Mouse (Mus musculus) left cerebral cortex, adult 11 months (tissue): ENCODE measurements around the gene Pml.

Source experiments
- DNase-seq: peaks from one replicate; pipeline ENCODE4 v3.0.0; 2022; ENCODE audit warnings: low spot score

The Pml gene

GRCm38 (mm10) chr9:58201861-58202549 lies 47.6 kb downstream of the Pml start:
- DNase-seq = no peak

GRCm38 (mm10) chr9:58201091-58201842 lies 48.3 kb downstream of the Pml start:
- no peak for DNase-seq

- DNase-seq = no peak
These were observed 49.1 kb downstream of the Pml start for GRCm38 (mm10) chr9:58200270-58201090.

GRCm38 (mm10) chr9:58199381-58200269 lies 50.0 kb downstream of the Pml start:
- DNase-seq = no peak

- no peak for DNase-seq
These were observed 50.7 kb downstream of the Pml start for GRCm38 (mm10) chr9:58198801-58199371.

- DNase-seq = no peak
These were observed 51.5 kb downstream of the Pml start for GRCm38 (mm10) chr9:58197781-58198701.

- no peak for DNase-seq
These were observed 52.7 kb downstream of the Pml start for GRCm38 (mm10) chr9:58196610-58197567.

- no peak for DNase-seq
These were observed 53.4 kb downstream of the Pml start for GRCm38 (mm10) chr9:58196141-58196540.

DNA sequence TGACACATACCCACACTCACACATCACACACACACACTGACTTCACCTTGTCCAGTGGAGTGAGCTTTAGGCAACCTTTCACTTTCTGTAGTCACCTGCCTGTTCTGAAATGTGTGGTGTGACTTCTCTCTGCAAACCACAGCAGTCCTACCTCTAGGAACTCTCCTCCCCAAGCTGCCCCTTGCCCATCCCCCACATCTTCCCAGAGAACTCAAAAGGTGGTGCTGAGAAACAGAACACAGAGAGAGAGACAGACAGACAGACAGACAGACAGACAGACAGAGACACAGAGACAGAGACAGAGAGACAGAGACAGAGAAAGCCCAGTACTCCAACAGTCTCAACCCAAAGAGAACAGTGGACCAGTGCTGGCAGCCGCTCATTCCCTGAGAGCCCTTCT lies 53.9 kb downstream of the Pml start:
- no peak for DNase-seq

DNA sequence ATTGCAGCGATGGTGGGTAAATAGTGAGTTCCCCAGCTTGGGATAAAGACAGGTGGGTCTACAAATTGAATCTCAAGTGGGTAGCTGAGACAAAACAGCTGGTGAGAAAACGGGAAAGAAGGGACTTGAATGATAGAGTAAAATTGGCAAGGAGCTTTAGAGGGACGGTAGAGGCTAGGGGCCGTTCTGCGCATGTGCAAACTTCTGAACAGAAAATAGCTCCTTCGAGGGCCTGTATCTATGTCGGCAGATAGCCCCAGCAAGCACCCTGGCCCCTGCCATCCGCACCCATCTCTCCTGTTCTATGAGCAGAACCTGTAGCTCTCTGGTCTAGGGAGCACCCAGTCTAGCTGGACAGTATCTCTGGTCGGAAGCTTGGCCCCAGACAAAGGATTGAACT lies 55.4 kb downstream of the Pml start:
- DNase-seq = no peak

GRCm38 (mm10) chr9:58184456-58184855 lies 65.1 kb downstream of the Pml start:
- no peak for DNase-seq

DNA sequence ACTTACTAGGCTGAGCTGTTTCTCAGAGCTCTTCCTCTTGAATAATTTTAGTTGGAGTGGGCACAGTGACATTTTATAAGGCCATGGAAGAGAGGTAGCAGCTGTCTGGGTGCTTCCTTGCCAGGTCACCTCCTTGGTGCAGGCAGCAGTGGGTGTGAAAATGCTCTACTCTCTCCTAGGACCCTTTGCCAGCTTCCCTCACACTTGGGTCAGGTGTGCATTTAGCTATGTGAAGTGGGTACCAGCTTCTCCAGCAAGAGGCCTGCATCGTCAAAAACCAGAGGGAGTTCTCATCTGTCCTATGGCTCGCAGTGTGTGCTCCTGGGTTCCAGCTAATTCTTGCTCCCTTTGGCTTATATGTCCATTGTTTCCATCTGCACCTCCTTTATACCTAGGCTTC lies 70.2 kb downstream of the Pml start:
- no peak for DNase-seq

- DNase-seq = no peak
These were observed 72.4 kb downstream of the Pml start for GRCm38 (mm10) chr9:58177165-58177564.

- DNase-seq = no peak
These were observed 73.7 kb downstream of the Pml start for GRCm38 (mm10) chr9:58175745-58176487.

DNA sequence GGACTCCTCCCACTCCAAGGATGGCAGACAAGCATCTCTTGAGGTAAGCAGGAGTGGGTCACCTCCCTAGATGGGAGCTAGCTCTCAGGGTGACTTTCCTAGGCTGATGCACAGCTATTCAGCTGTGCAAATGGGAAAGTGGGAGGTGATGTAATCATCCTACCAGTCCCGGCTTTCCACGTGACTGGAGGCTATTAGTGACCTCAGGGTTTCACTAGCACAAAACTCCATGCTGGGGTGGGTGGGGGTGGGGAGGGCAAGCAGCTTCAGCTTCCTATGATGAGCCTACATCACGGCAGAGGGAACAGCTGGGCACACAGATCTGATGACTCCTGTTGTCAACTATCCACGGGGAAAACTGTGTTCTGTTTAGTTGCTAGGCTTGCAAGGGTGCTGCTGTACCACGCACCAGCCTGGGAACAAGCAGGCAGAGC lies 74.8 kb downstream of the Pml start:
- no peak for DNase-seq

DNA sequence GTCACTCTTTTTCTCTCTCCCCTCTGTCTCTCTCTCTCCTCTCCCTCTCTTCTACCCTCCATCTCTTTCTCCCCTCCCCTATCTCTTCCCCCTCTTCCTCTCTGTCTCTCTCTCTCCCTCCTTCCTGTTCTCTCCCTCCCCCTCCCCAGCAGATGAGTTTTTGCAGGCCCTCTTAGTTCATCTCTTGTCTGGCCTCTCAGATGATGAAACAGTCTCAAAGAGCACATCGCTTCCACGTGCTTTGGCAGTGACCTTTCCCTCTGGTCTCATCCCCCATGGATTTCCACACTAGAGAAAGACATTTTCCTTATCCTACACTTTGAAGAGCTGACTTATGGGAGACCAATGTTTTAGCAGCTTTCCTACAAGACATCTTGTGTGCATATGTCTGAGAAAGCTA lies 76.7 kb downstream of the Pml start:
- DNase-seq = no peak

DNA sequence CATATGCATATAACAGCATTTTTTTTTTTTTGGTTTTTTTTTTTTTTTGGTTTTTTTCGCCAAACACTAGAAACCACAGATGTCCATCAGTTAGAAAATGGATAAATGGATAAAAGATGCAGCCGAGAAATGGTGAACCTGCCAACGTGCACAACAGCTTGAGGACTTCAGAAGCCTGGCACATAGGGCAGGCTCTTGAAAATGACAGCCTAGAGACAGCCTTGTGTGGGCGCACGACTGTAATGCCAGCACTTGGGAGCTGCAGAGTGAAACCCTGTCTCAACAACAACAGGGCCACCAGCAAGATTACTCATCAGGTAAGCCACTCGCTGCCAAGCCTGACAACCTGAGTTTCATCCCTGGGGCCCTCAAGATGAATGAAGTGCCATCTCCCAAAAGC lies 80.2 kb downstream of the Pml start:
- DNase-seq = no peak

DNA sequence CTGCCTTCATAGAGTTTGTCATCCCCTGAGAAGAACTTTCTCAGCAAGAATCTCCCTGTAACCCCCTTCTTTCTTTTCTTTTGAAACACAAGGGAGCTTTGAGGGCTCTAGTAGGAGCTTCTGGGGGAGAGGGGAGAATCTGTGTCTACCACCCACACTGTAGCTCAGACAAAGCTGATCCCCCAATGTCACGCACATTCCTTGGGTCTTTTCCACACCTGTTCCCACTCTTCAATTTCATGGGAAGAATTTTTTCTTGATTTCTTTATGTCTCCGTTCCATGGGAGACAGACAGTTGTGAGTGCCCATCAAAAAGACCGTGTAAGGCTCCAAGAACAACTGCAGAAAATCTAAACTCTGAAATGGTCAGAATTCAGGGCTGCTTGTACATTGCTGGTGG lies 80.7 kb downstream of the Pml start:
- no peak for DNase-seq
